Mouse (Mus musculus): ENCODE measurements around the gene 1700056E22Rik.

1700056E22Rik gene

DNA sequence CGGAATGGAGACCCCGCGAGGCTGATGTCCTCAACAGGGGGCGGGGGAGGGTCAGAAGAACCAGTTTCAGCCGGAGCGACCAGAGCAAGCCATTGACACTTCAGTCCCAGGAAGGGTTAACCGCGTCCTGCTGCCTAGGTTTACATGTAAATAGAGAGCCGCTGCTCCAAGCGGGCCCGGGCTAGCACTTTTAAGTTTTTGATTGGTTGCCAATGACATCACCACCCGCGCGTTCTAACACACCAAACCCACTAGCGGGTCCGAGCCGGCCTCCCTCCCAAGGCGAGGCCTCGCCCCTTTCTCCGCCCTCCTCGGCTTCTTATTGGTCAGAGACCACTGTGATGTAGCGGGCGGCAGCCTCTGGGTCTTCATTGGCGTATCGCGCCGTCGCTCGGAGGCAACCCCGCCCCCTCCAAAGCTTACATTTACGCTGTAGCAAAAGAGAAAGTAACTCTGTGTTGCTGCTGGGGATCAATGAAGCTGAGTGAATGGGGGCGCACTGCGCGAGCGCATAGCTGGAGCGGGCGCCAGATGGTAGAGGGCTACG lies at the start of gene 1700056E22Rik:
Gene 1700056E22Rik, minus strand, starts transcription at position 291 of the 547 bp plus-strand sequence.
- DNase-seq (ENCODE audit: low spot score in 2 of 2) = peak; percentile 96 to 100

- no peak for DNase-seq (ENCODE audit: low spot score in 2 of 2)
Observed at GRCm38 (mm10) chr1:184083166-184083565, 49.1 kb upstream of the 1700056E22Rik start.

DNA sequence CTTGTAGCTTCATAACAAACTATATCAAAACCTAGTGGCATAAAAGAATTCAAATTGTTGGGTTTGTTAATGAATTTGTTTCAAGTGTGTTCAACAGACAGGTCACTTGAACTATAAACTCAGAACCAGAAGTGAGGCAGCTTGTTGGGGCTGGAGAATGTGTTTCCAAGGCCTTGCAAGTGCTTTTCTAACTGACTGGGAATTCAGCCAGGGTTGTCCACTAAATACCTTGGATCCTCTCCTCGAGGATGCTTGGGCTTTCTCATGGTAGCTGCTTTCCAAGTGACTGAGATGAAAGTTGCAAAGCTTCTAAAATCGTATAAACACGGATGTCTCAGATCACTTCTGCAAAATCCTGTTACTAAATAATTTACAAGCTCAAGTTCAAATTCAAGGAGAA lies 48.6 kb upstream of the 1700056E22Rik start:
- DNase-seq (ENCODE audit: low spot score in 2 of 2) = no peak

DNA sequence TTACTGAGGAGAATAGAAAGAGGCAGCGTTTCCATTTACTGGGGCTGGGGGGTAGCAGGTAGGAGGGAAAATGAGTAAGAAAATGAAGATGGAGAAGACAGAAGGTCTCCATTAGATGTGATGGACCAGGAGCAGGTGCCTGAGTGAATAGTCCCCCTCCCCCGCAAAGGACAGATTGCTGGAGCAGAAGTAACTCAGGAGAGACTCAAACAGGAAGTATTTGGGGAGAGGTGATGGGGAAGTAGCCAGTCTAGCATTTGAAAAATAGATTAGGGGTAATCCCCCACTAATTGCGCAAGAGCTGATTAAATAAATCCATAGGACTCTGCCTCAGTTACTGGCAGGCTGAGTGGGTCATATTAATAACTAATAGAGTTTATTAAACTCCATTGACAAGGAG lies 45.2 kb upstream of the 1700056E22Rik start:
- no peak for DNase-seq (ENCODE audit: low spot score in 2 of 2)

- DNase-seq (ENCODE audit: low spot score in 2 of 2) = no peak
Observed at GRCm38 (mm10) chr1:184076756-184077155, 42.7 kb upstream of the 1700056E22Rik start.

DNA sequence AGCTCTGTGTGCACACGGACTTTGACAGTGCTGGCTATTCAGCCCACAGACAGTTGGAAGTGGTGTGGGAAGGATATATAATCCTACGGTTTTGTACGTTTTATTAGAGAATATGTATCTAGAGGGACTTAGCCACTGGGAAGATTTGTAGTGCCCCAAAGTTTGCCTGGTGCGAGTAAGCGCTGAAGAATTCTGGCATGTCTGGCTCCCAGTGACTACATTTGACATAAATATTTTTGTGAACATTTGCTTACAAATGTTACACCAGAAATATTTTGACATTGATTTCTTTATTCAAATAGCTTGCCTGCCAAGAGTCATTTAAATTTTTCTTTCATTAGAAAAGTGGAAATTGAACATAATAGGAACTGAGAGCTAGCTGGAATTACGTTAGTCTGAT lies 42.0 kb upstream of the 1700056E22Rik start:
- no peak for DNase-seq (ENCODE audit: low spot score in 2 of 2)

- DNase-seq (ENCODE audit: low spot score in 2 of 2) = no peak
Observed at GRCm38 (mm10) chr1:184068971-184069370, 34.9 kb upstream of the 1700056E22Rik start.

DNA sequence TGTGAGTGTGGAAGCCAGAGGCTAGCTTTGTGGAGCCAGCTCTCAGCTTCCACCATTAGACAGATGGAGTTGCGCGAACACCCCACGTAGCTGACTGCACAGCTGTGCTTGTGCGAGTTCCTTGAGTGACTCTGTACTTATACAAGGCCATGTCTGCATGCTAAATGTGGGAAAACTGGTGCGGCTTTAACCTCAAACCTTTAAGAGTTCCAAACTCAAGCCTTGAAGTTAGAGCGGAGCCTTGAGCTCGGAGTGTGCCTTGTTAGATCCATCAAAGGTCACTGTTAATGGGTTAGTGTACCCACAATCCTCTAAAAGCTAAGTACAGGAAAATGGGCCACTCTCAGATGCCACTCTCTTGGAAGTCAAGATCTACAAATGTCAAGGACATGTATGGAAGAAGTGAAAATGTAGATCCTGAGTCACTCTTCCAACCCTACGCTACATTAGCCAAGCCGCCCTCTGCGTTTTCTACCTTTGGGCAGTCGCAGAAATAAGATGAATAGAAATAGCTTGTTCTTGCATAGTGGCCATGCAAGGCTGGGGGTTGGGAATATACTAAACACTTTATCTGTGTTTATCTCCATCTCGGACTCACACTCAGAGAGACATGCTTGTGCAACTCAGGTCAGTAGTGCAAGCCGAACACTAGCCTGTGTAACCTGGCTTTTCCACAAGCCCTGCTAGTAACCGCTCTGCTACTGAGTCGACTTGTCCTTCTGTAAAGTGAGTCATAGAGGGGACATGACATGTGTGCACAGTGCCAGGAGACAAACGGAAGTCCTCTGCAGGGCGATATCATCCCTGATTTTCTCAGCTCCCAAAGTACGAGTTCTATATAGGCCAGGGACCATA lies 33.8 kb upstream of the 1700056E22Rik start:
- no peak for DNase-seq (ENCODE audit: low spot score in 2 of 2)

DNA sequence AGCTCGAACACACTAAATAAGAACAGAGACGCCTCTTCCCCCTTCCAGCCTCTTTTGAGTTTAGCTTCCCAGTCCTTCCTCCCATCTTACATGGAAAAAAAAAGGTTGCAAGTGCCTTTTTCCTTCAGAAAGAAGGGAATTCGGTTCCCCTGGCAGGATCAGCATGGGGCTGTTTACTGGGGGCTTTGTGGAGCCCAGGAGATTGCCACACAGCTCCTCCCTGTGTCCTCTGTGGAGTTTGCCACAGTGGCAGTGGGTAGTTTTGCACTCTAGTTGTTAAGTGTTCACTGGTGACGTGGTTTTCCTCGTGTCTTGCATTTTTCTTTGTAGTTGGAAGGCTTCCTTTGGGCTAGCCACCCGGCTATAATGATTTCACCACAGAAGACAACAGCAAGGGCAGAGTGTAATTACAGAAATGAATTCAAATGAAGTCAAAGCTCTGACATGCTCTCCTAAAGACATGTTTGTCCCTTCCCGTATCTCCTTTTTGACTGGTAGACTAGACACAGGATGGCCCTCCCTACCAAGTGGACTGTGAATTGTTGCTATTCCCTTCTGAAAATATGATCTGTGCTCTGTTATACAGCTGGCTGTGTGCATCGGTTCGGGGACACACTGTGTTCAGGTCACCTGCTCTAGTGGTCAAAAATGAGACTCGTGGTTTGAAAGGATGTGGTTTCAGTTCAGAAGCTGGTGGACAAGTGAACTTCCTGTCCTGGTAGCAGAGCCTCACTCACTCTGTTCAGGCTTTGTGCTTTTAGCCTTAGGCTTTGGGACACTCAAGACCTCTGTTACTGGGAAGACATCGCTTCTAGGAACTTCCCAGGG lies 32.6 kb upstream of the 1700056E22Rik start:
- DNase-seq (ENCODE audit: low spot score in 2 of 2) = no peak

DNA sequence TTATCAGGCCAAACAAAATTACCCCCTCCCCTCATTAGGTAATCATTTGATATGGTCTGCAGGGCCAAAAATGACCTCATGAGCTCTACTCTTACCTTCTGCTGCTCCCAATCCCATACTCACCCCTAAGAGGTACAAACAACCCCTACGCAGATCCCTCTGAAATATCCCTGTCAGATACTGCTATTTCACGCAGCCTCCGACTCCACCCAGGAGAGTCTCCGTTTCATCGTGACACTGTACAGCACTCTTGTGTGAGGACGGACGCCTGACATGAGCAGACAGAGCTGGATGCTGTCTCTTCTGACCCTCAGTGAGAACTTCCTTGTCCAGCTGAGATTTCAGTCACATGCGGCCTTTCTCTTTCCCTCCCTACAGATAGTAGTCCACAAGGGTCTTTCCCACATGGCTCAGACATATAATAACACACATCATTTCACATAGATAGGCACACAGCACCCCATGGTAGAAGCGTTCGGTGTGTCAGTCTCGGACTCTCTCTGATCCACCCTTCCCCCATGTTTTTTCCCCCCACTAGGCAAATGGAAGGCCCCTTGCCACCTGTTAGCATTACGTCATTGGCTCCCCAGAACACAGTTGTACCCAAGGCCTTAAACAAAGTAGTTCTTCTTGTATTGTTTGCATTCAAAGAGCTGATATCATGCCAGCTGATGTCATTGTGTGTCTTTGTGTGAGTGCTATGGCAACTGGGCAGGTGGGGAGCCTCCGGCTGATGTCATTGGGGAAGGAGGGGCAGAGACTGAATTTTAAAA lies 31.7 kb upstream of the 1700056E22Rik start:
- DNase-seq (ENCODE audit: low spot score in 2 of 2) = no peak

DNA sequence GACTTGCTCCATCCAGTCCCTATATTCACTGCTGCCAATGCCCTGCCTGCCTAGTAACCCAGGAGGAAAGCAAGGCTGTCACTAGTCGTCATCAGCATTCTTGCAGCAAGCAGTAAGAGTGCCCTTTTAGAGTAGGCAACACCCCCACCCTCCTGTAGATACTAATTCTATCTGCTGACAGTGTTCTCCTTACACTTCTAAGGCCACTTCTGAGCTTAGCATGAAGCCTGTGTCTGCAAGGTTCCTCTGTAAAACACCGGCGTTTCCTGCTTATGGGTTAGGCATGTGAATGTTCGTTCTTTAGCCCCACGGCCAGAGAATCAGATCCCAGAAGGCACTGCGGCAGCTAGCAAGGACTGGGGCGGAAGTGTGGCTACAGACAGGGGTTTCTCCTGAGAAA lies 30.2 kb upstream of the 1700056E22Rik start:
- DNase-seq (ENCODE audit: low spot score in 2 of 2) = peak; percentile 55

GRCm38 (mm10) chr1:184061901-184062300 lies 27.8 kb upstream of the 1700056E22Rik start:
- no peak for DNase-seq (ENCODE audit: low spot score in 2 of 2)

- no peak for DNase-seq (ENCODE audit: low spot score in 2 of 2)
Observed at GRCm38 (mm10) chr1:184060828-184061734, 27.0 kb upstream of the 1700056E22Rik start.

DNA sequence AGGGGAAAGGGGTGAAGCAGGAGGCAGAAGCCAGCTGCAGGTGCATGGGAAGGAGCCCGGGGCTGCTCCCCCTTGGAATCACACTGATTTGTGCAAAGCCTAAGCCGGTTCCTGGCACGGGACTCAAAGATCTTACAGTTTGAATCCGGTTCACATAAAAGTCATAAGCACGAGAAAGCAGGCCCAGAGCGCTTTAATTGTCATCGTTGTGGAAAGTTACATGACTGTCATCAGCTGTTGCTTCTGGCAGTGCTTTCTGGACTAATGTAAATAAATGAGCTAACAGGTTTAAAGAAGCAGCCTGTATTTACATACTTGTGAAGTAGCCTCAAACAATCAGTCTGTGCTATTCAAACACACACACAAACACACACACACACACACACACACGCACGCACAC lies 26.3 kb upstream of the 1700056E22Rik start:
- no peak for DNase-seq (ENCODE audit: low spot score in 2 of 2)

DNA sequence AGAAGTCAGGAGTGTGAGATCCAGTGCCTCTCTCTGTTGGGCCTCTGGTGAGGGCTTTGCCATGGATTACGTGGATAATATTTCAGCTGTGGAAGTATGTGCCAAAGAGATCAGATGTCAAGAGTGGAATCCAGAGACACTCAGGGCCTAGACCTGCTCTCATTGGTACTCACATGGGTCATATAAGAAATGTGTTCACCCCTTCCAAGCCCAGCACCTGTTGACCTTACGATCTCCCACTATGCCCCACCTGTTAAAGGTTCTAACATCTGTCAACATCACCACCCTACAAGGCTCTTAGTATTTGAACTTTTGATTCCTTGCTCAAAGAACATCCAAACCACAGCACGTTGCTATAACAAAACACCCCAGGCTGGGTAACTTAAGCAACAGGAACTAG lies 25.7 kb upstream of the 1700056E22Rik start:
- no peak for DNase-seq (ENCODE audit: low spot score in 2 of 2)

GRCm38 (mm10) chr1:184058206-184058605 lies 24.1 kb upstream of the 1700056E22Rik start:
- no peak for DNase-seq (ENCODE audit: low spot score in 2 of 2)

DNA sequence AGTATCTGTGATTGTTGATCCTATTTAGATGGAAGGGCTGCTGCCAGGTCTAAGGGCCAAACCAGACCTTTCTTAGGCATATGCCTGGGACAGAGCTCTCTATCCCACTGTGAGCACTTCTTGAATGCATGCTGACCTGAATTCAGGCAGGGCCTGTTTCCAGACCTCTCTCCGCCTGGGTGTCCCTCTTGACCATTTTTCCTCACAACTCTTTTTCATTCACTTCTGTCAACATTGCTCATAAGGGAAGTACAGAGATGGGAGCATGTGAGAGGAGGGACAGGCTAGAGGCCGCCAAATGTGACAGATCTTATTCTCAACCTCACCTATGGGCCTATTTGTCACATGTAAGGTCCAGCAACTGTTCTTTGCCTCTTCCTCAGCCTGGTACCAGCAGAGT lies 20.1 kb upstream of the 1700056E22Rik start:
- DNase-seq (ENCODE audit: low spot score in 2 of 2) = no peak

DNA sequence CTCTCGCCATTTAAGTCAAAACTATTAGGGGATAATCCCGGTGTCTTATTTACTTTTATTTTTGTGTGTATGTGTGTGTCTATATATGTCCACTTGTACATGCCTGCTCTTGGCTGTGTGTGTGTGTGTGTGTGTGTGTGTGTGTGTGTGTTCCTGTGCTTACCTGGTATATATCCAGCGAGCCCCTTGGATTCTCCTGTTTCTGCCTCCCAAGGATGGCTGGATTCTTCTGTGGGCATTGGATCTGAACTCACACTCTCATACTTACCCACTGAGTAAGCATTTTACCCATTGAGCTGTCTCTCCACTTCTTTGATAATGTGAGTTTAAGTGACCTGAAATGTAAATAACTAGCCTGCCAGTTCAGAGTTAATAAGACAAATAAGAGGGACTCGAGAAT lies 19.6 kb upstream of the 1700056E22Rik start:
- DNase-seq (ENCODE audit: low spot score in 2 of 2) = no peak

- no peak for DNase-seq (ENCODE audit: low spot score in 2 of 2)
Observed at GRCm38 (mm10) chr1:184053141-184053540, 19.0 kb upstream of the 1700056E22Rik start.

GRCm38 (mm10) chr1:184052331-184052730 lies 18.2 kb upstream of the 1700056E22Rik start:
- DNase-seq (ENCODE audit: low spot score in 2 of 2) = no peak

- no peak for DNase-seq (ENCODE audit: low spot score in 2 of 2)
Observed at GRCm38 (mm10) chr1:184051824-184052223, 17.7 kb upstream of the 1700056E22Rik start.
